ENCODE assay signal across 20 mouse cellular contexts in the genomic region with DNA sequence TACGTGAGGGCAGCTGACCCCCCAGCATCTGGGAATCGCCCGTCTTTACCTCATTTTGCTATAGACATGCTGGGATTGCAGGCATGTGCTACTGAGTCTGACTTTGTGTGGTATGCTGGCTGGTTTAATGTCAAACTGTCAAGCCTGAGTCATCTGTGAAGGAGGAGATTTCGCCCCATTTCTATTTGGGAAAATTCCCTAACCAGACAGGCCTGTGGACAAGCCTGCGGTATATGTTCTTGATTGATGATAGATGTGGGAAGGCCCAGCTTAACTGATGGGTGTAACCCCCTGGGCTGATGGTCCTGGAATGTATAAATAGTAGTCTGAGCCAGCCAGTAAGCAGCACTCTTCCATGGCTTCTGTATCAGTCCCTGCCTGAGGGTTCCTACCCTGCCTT. TPM values are rescaled to one million over a fixed set of nuclear protein-coding genes. Genes with fewer than 3 reads are reported as not detected.
"Had no signal": no experiment of that assay in that cellular context is flagged by ENCODE, and none has a peak within 500 bp of the region (broad histone marks: within the 10 kb centered on the region; RNA-seq: fewer than 3 reads in every experiment).

No protein-coding gene starts in this region.

- ATAC-seq: liver, postnatal 0 days; lung, postnatal 0 days; midbrain, embryonic 13.5 days; midbrain, embryonic 16.5 days had no signal

- H3K27ac ChIP-seq: kidney, postnatal 0 days; limb, embryonic 12.5 days; limb, embryonic 15.5 days; liver, embryonic 14.5 days; midbrain, embryonic 10.5 days; midbrain, embryonic 13.5 days; neural tube, embryonic 13.5 days had no signal

- H3K27me3 ChIP-seq: limb, embryonic 12.5 days; limb, embryonic 15.5 days; megakaryocyte, embryonic 14.5 days; midbrain, embryonic 13.5 days; neural tube, embryonic 13.5 days had no signal

- DNase-seq: kidney, postnatal 25 days; left cerebral cortex, postnatal 4 days; liver, postnatal 0 days; lung, embryonic 14.5 days; lung, postnatal 36 days; retina, postnatal 1 day; thymus, adult 18-20 months; thymus, postnatal 36 days had no signal

- H3K4me3 ChIP-seq: limb, embryonic 12.5 days; limb, embryonic 15.5 days; megakaryocyte, embryonic 14.5 days; midbrain, embryonic 10.5 days; midbrain, embryonic 13.5 days; myocyte; neural tube, embryonic 13.5 days had no signal

- H3K4me1 ChIP-seq: limb, embryonic 12.5 days; limb, embryonic 15.5 days; megakaryocyte, embryonic 14.5 days had no signal

RNA-seq across cellular contexts. Expression of gene Uchl1, which starts 12.4 kb away (rescaled TPM):
- total RNA-seq: monocyte, adult 5-6 weeks had no signal

RNA-seq across cellular contexts. Expression of gene Limch1, which starts 57.3 kb away (rescaled TPM):
- total RNA-seq: monocyte, adult 5-6 weeks had no signal
